Mouse (Mus musculus): ENCODE data around the gene Pir. TPM values are rescaled to one million over a fixed set of nuclear protein-coding genes. Genes with fewer than 3 reads are reported as not detected.

Gene Pir
- 10 to 100 TPM in 1 of 4 experiments, 1 to 10 TPM in 3; 4.8 to 11.3 (median 6.8) TPM for total RNA-seq (2022)

DNA sequence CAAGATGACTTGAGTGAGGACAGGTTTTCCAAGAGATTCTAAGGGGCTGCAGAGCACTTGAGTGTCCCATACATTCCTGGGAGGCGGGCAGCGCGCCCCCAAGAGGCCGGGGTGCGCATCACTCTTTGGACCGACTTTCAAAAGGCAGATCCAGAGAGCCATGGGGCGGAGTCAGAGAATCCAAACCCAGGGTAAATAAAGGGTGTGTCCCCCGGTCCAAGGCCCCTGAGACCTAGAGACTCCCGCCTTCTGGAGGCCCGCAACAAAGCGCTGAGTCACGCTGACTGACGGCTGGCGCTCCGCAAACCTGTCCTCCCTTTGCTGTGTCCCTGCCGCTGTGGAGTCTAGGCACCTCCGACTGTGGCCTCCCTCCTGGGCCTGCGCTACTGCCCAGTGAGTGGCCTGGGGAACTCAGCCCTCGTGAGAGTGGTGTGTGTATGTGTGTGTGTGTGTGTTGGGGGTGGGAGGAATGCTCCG lies at the start of gene Pir:
Pir (plus strand) TSS at position 87 of the 477 bp plus-strand sequence.
- peak; percentile 45 for DNase-seq

DNA sequence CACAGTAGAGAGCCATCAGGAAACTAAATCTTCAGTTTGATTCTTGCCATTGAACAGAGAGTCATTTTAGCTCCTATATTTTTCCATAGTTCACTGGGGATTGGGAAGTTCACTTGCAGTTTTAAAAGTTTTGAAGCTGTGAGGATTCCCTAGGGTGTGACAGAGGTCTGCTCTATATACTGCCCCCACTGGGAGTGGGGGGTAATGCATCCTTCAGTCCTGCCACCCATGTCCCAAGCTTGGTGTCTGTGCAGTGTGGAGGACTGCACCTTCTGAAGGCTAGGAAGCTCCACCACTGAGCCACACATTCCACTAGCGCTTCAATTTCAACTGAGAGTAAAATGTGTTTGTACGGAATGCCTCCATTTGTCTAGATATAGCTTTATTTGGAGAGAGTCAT lies 47.2 kb upstream of the Pir start:
- no peak for DNase-seq

GRCm38 (mm10) chrX:164233380-164233779 lies 35.8 kb upstream of the Pir start:
- DNase-seq = no peak

DNA sequence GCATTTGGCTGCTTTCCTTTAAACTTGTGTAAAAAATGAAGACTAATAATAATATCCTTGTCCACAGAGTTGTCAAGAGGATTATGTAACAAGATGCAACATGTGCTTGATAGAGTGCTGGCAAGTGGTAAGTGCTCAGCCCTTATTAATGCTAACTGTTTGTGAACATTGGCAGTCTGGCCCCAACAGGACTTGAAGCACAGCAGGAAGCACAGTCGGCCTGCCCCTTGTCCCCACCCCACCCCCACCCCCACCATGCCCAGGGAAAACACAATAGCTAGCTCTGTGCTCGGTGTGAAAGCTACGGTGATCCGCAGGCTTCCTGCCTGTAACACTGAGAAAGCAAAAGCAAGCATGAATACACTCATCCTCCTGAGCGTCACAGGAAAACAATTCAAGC lies 23.5 kb upstream of the Pir start:
- no peak for DNase-seq

DNA sequence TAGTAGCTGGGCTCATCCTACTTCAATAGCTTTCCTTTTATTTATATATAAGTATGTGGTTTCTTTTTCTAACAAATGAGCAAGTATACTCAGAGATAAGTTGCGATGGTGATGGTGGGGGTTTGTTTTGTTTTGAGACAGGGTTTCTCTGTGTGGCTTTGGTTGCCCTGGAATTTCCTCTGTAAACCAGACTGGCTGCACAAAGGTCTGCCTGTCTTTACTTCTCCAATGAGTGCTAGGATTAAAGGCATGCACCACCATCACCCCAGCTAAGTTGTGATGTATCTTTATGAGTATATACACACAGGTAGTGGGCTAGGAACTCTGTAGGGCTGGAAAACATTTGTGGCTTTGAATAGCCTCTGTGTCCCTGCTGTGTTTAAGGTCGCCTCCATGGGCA lies 22.4 kb upstream of the Pir start:
- DNase-seq = no peak

DNA sequence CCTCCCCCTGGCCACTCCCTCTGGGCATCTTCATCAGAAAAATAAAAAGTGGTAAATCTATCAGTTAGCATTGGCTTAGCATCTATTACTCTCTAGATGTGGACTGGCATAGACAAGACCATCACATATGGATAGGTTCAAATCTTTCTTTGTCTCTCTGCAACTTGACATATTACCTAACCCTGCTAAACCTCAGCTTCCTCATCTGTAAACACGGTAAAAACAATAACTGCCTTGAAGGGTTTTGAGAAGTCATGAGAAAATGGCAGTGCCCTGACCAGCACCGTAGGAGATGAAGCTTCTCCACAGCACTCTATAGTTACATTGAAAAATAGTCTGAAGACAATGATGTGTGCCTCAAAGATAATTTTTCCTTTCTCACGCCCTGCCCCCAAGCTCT lies 12.6 kb upstream of the Pir start:
- no peak for DNase-seq

- DNase-seq = no peak
Measured at GRCm38 (mm10) chrX:164258057-164258456, 11.1 kb upstream of the Pir start, which contains the start of gene Bmx. TSS of gene Bmx (minus strand) at chrX:164258193.

DNA sequence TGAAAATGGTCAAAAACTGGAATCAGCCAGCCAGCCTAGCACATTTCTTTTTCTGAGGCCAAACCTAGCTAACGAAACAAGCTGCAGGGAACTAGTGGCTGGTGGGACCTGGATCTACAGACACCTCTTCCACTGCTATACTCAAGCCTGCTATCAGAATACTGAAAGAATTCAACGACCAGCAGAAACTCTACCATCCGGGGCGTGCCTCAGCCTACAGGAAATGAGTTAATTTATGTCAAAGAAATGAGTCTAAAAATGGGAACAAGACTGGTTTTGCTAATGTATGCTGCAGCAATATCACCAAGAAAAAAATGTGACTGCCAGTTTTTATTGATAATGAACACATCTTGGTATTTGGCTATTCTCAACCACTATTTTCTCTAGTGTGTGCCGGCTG lies 10.5 kb upstream of the Pir start:
- no peak for DNase-seq

GRCm38 (mm10) chrX:164262286-164262685 lies 6.9 kb upstream of the Pir start:
- DNase-seq = no peak

GRCm38 (mm10) chrX:164264861-164265260 lies 4.3 kb upstream of the Pir start:
- DNase-seq = no peak

- no peak for DNase-seq
Measured at GRCm38 (mm10) chrX:164270603-164271002, 1.4 kb downstream of the Pir start.

DNA sequence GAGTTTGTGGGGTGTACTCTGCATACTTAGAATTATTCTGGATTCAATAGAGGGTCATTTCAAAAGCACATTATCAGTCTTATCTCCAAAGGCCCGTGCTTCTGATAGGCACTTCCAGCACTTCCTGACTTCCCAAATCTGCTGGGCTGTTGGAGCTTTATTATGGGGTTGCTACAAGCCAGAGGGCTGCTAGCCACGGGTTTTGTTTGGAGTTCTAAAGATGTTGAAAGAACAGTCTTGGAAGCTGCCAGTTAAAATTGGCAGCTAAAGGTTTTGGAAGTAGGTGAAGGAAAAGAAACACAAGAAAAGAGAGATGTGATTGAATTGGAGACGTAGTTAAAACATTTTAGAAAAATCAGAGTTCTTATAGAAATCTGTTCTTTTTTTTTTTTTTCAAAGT lies 6.4 kb downstream of the Pir start:
- no peak for DNase-seq

GRCm38 (mm10) chrX:164280918-164281647 lies 11.9 kb downstream of the Pir start:
- no peak for DNase-seq

- no peak for DNase-seq
Measured at GRCm38 (mm10) chrX:164283808-164284207, 14.6 kb downstream of the Pir start.

- no peak for DNase-seq
Measured at GRCm38 (mm10) chrX:164287077-164287476, 17.9 kb downstream of the Pir start.

DNA sequence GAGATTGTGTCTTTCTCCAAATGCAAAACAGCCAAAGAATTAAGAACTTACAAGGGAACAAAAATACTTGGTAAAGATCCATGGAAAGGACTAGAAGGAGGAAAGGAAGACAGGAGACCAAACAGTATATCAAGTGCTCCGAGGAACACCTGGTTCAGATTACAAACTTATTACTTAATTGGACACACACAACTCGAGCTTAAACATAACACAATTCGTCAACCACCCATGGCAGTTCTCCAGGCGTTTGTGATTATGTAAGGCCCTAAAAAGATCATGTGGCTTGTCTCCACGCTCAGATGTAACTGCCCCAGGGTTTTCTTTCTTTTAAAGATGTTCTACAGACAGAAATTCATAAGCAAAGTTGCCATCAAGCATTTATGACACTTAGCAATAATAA lies 22.0 kb downstream of the Pir start:
- DNase-seq = no peak

DNA sequence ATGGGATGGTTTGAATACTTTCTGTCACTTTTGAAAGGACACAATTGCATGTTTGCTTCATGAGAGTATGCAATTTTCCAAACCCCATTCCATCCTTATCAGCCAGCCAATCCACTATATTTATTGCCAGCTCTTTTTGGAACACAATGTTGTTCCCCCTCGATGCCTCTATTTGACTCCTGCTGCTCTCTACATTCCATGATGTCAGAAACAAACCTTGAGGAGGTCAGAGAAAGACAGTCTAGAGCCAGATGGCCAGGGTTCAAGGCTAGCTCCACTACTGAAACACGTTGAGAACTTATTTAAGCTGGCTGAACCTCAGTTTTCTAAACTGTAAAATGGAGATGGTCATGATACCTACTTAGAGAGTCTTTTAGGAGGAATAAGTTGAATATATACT lies 37.1 kb downstream of the Pir start:
- peak; percentile 14 for DNase-seq

GRCm38 (mm10) chrX:164313876-164314275 lies 44.7 kb downstream of the Pir start:
- DNase-seq = no peak

DNA sequence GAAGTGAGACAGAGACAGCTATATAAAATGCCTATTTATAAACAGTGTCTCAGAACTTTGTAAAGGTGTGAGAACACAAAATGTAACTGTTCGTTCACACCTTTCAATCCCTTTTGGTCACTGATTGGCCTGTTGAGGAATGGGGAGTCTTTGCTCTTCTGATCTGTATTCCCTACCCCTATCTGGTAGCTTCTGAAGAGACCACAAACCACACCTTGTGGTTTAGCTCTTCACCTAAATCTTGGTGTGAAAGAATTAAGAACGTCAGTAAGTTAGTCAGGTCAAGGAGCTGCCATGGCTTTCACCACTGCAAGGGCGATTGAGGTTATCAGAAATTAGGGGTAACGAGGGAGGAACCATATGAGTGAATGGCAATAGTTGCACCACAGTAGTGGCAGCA lies 49.4 kb downstream of the Pir start:
- DNase-seq = no peak

DNA sequence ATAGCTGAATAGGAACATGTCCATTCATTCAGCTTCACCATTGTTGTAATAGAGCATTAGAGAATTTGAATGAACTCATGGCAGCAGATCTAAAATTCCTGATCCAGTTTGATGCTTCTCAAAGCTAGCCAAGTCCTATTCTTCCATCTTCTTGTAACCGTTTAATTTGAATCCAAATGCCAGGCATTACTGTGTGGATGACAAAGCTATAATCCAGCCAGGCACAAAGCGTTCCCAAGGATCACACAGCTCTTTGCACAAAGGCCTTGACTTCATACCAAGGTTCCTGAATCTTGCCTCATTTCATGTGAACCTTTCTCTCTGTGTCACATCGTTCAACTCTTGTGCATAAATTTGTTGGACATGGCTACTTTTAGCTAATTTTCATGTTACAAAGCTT lies 50.9 kb downstream of the Pir start:
- peak; percentile 28 for DNase-seq

DNA sequence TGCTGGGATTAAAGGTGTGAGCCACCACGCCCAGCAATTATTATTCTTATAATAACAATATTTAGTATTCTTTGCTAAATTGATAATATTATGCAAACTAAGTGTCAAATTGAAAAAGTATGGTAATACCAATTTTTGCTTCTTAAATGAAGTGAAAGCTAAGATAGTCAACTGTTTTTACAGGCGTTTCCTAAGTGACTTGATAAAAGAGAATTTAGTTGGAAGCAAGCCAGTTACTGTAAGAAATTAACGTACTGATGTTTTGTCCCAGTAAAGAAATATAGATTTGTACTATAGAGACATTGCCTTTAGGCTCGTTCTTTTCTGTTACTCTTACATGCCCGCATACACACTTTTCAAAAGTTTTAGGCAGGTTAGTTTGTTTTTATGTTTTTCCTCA lies 53.3 kb downstream of the Pir start:
- no peak for DNase-seq

- DNase-seq = no peak
Measured at GRCm38 (mm10) chrX:164323391-164323913, 54.3 kb downstream of the Pir start.

DNA sequence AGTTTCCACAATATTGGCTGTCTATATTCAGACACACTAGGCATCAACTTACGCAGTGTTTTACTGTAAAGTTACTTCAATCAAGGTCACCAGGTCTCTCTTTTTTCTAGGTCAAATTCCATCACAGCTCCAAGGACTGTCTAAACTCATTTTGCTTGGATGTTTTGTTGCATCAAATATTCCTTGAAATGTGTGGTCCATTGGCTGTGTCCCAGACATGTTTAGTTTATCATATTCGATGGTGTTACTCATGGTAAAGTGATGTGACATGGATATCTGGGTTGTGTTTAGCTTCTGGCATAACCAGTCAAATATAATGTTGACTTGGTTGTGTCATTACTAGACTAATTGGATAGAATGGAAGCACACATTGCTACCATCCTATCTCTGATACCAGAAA lies 61.2 kb downstream of the Pir start:
- DNase-seq = no peak

DNA sequence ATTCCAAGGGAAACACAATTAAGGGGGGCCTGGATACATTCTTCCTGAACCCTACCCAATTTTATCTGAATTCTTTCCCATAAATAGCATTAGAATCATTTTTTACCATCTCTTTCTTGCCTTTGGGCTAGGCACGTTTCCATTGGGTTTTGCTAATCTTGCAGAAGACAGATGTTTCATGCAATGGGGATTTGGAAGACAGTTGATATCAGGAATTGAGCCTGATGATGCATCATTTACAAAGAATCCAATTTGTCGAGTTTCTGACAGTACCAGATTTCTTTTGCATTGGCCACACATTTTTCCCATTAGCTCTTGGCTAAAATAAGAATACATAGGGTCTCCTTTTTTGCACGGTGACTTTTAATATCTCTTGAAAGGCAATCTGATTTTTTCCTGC lies 61.6 kb downstream of the Pir start:
- no peak for DNase-seq

All from adrenal gland, adult 8-10 months (tissue).